Mouse (Mus musculus) MEL (cell line): ENCODE measurements around the gene Aldh6a1. TPM values are rescaled to one million over a fixed set of nuclear protein-coding genes. Genes with fewer than 3 reads are reported as not detected.

ENCODE experiments used
- DNase-seq: peaks from one replicate; pipeline ENCODE4 v3.0.0; 2011; ENCODE audit warnings: low read depth, low spot score
- H3K27ac ChIP-seq: 2 replicates; pipeline ENCODE4 v1.5.1; 2012; ENCODE audit warnings: low read depth, mild to moderate bottlenecking, control low read depth, low read length, moderate library complexity; ENCODE audit not compliant: control insufficient read depth
- H3K27me3 ChIP-seq, 2 experiments: fragments of 150-350 bp in 1 of 2; sonication (generic) in 1 of 2; 2 replicates each; pipeline ENCODE4 v1.6.1; 2012; ENCODE audit warnings: low read length in 2 of 2, mild to moderate bottlenecking in 2 of 2, improper control_type of control experiment in 1 of 2, moderate library complexity in 1 of 2; ENCODE audit not compliant: insufficient read depth in 2 of 2, control insufficient read depth in 1 of 2
- H3K36me3 ChIP-seq, 2 experiments: 2 replicates each; pipeline ENCODE4 v1.6.1; 2012 to 2014; ENCODE audit warnings: low read length in 2 of 2, improper control_type of control experiment in 1 of 2, inconsistent platforms in 1 of 2, mild to moderate bottlenecking in 1 of 2; ENCODE audit not compliant: insufficient read depth in 2 of 2, control insufficient read depth in 1 of 2
- H3K4me1 ChIP-seq, 2 experiments: fragments of 150-350 bp in 1 of 2; sonication (generic) in 1 of 2; 2 replicates each; pipeline ENCODE4 v1.6.1; 2012; ENCODE audit warnings: low read length in 2 of 2, improper control_type of control experiment in 1 of 2, mild to moderate bottlenecking in 1 of 2; ENCODE audit not compliant: insufficient read depth in 2 of 2, control insufficient read depth in 1 of 2
- H3K4me3 ChIP-seq, 2 experiments: fragments of 150-350 bp in 1 of 2; sonication (generic) in 1 of 2; 2 replicates each; pipeline ENCODE4 v1.5.1; 2012; ENCODE audit warnings: low read depth in 2 of 2, low read length in 2 of 2, mild to moderate bottlenecking in 2 of 2, moderate library complexity in 2 of 2, control low read depth in 1 of 2, improper control_type of control experiment in 1 of 2; ENCODE audit not compliant: control insufficient read depth in 1 of 2, insufficient read depth in 1 of 2
- H3K79me2 ChIP-seq: 2 replicates; pipeline ENCODE4 v1.6.1; 2012; ENCODE audit warnings: mild to moderate bottlenecking, low read length, moderate library complexity; ENCODE audit not compliant: control insufficient read depth, poor library complexity, insufficient read depth
- H3K9ac ChIP-seq: 2 replicates; pipeline ENCODE4 v1.6.1; 2012; ENCODE audit warnings: low read depth, mild to moderate bottlenecking, control low read depth, low read length, moderate library complexity; ENCODE audit not compliant: control insufficient read depth, poor library complexity, severe bottlenecking
- H3K9me3 ChIP-seq: fragments of 150-350 bp; sonication (generic); replicated peaks from 2 replicates; pipeline ENCODE4 v1.6.1; 2012; ENCODE audit warnings: mild to moderate bottlenecking, low read length, improper control_type of control experiment, moderate library complexity; ENCODE audit not compliant: insufficient read depth
- CHD1 ChIP-seq: IDR thresholded peaks from 2 replicates; pipeline ENCODE4 v1.6.1; 2012; ENCODE audit warnings: low read depth, mild to moderate bottlenecking, inconsistent platforms, low read length, improper control_type of control experiment
- CHD2 ChIP-seq: IDR thresholded peaks from 2 replicates; pipeline ENCODE4 v1.6.1; 2011; ENCODE audit warnings: low read length, improper control_type of control experiment
- E2F4 ChIP-seq: IDR thresholded peaks from 2 replicates; pipeline ENCODE4 v1.6.1; 2011; ENCODE audit warnings: low read depth, low read length, improper control_type of control experiment, borderline replicate concordance
- ELF1 ChIP-seq: IDR thresholded peaks from 2 replicates; pipeline ENCODE4 v1.6.1; 2014; ENCODE audit warnings: low read depth, mild to moderate bottlenecking, inconsistent platforms, low read length, improper control_type of control experiment, moderate library complexity
- EP300 ChIP-seq, 2 experiments: IDR thresholded peaks; 2 replicates each; pipeline ENCODE4 v1.6.1; 2011; ENCODE audit warnings: improper control_type of control experiment in 2 of 2, low read length in 2 of 2, low read depth in 1 of 2, mild to moderate bottlenecking in 1 of 2
- GATA1 ChIP-seq: IDR thresholded peaks from 2 replicates; pipeline ENCODE4 v1.6.1; 2011; ENCODE audit warnings: low read depth, low read length, improper control_type of control experiment
- KAT2A ChIP-seq: conservative IDR thresholded peaks from 2 replicates; pipeline ENCODE4 v1.6.1; 2012; ENCODE audit warnings: low read depth, low read length, improper control_type of control experiment, inconsistent platforms
- MEF2A ChIP-seq: IDR thresholded peaks from 2 replicates; pipeline ENCODE4 v1.6.1; 2014; ENCODE audit warnings: low read depth, mild to moderate bottlenecking, inconsistent platforms, low read length, improper control_type of control experiment; ENCODE audit not compliant: poor library complexity, insufficient replicate concordance, severe bottlenecking; ENCODE audit errors: extremely low read depth
- MYB ChIP-seq: IDR thresholded peaks from 2 replicates; pipeline ENCODE4 v1.6.1; 2011; ENCODE audit warnings: mild to moderate bottlenecking, low read depth, low read length, improper control_type of control experiment
- MYC ChIP-seq: IDR thresholded peaks from 2 replicates; pipeline ENCODE4 v1.6.1; 2011; ENCODE audit warnings: low read depth, mild to moderate bottlenecking, low read length, improper control_type of control experiment, moderate library complexity
- NRF1 ChIP-seq: IDR thresholded peaks from 2 replicates; pipeline ENCODE4 v1.6.1; 2014; ENCODE audit warnings: low read depth, mild to moderate bottlenecking, inconsistent platforms, low read length, improper control_type of control experiment, moderate library complexity; ENCODE audit not compliant: poor library complexity, insufficient read depth, severe bottlenecking
- POLR2A ChIP-seq, 2 experiments: IDR thresholded peaks; 2 replicates each; pipeline ENCODE4 v1.6.1; 2011 to 2012; ENCODE audit warnings: low read length in 2 of 2, mild to moderate bottlenecking in 2 of 2, control low read depth in 1 of 2, improper control_type of control experiment in 1 of 2, low read depth in 1 of 2, moderate library complexity in 1 of 2; ENCODE audit not compliant: control insufficient read depth in 1 of 2, insufficient read depth in 1 of 2, poor library complexity in 1 of 2
- POLR2AphosphoS5 ChIP-seq: IDR thresholded peaks from 2 replicates; pipeline ENCODE4 v1.6.1; 2012; ENCODE audit warnings: low read depth, borderline replicate concordance, mild to moderate bottlenecking, inconsistent platforms, low read length, moderate library complexity, mixed read lengths
- RCOR1 ChIP-seq: IDR thresholded peaks from 2 replicates; pipeline ENCODE4 v1.6.1; 2012; ENCODE audit warnings: low read depth, mild to moderate bottlenecking, inconsistent platforms, low read length, improper control_type of control experiment
- SIN3A ChIP-seq: IDR thresholded peaks from 2 replicates; pipeline ENCODE4 v1.6.1; 2012; ENCODE audit warnings: low read length, improper control_type of control experiment, inconsistent platforms
- SMC3 ChIP-seq: IDR thresholded peaks from 2 replicates; pipeline ENCODE4 v1.6.1; 2011; ENCODE audit warnings: low read depth, low read length, improper control_type of control experiment
- TAL1 ChIP-seq: IDR thresholded peaks from 2 replicates; pipeline ENCODE4 v1.6.1; 2012; ENCODE audit warnings: mild to moderate bottlenecking, inconsistent platforms, low read length, moderate library complexity, mixed read lengths
- TBP ChIP-seq: IDR thresholded peaks from 2 replicates; pipeline ENCODE4 v1.8.0; 2011; ENCODE audit warnings: low read depth, low read length, improper control_type of control experiment
- UBTF ChIP-seq: IDR thresholded peaks from 2 replicates; pipeline ENCODE4 v1.6.1; 2012; ENCODE audit warnings: low read depth, mild to moderate bottlenecking, inconsistent platforms, low read length, improper control_type of control experiment, moderate library complexity, borderline replicate concordance; ENCODE audit not compliant: insufficient read depth
- USF1 ChIP-seq: IDR thresholded peaks from 2 replicates; pipeline ENCODE4 v1.6.1; 2014; ENCODE audit warnings: low read depth, mild to moderate bottlenecking, inconsistent platforms, low read length, improper control_type of control experiment, moderate library complexity
- USF2 ChIP-seq, 2 experiments: IDR thresholded peaks; 2 replicates each; pipeline ENCODE4 v1.6.1; 2011 to 2012; ENCODE audit warnings: improper control_type of control experiment in 2 of 2, low read length in 2 of 2, borderline replicate concordance in 1 of 2, inconsistent platforms in 1 of 2, low read depth in 1 of 2, mild to moderate bottlenecking in 1 of 2; ENCODE audit not compliant: insufficient read depth in 1 of 2
- polyA plus RNA-seq, 2 experiments: library from polyadenylated mRNA; stranded (reverse) in 1 of 2; unstranded in 1 of 2; fragments of >175 nt in 1 of 2; fragments of >200 nt in 1 of 2; gene quantifications; 2 replicates each; pipeline versions ENCODE4 v1.2.1 to v1.2.4; 2012; ENCODE audit warnings: low replicate concordance in 2 of 2, low read depth in 1 of 2; ENCODE audit not compliant: insufficient read length in 2 of 2, insufficient read depth in 1 of 2, missing spikeins in 1 of 2
- total RNA-seq: library from RNA; depleted of rRNA; stranded (reverse); fragments of 300-350 nt; gene quantifications from 2 replicates; pipeline ENCODE4 v1.2.3, GENCODE M21; 2012

Gene Aldh6a1
- total and polyA plus RNA-seq, 3 experiments = 1.4 to 2.9 TPM; not detected in 1

DNA sequence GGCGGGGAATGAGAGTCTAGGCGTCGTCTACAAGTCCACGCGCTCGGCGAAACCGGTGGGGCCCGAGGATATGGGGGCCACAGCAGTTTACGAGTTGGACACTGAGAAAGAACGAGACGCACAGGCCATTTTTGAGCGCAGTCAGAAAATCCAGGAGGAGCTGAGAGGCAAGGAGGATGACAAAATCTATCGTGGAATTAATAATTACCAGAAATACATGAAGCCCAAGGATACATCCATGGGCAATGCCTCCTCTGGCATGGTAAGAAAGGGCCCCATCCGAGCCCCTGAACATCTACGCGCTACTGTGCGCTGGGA, 33.2 kb downstream of the Aldh6a1 start:
- Histone ChIP-seq H3K9me3 (no peaks in the 10 kb centered on the region), H3K79me2 (no peaks in the 10 kb centered on the region), H3K36me3 (no peaks in the 10 kb centered on the region; a peak in 1 of 4 replicates), H3K27ac (no peak overlapping the region), H3K9ac (no peak overlapping the region)
- TF ChIP-seq MEF2A = no peak
- TF ChIP-seq NRF1 = no peak
- TF ChIP-seq MYB = no peak
- no peak for TF ChIP-seq KAT2A
- TF ChIP-seq CHD2 = no peak
- no peak for TF ChIP-seq TBP
- TF ChIP-seq ELF1 = no peak
- TF ChIP-seq SMC3 = no peak
- no peak for TF ChIP-seq EP300 (IDR thresholded peaks at IDR 0.05; ENCODE audit: low read depth in 1 of 2, low read length in 2 of 2)
- TF ChIP-seq POLR2AphosphoS5 = no peak
- no peak for TF ChIP-seq E2F4
- no peak for TF ChIP-seq GATA1
- TF ChIP-seq USF2 (IDR thresholded peaks at IDR 0.05; ENCODE audit: borderline replicate concordance in 1 of 2, insufficient read depth in 1 of 2, low read depth in 1 of 2, low read length in 2 of 2) = no peak
- TF ChIP-seq USF1 = no peak
- TF ChIP-seq MYC = no peak
- no peak for TF ChIP-seq UBTF
- TF ChIP-seq TAL1 = no peak
- TF ChIP-seq CHD1 = no peak
- no peak for TF ChIP-seq SIN3A
- no peak for TF ChIP-seq RCOR1
- TF ChIP-seq, all 39 proteins: peak for 0
- Histone ChIP-seq H3K4me3 (no peak overlapping the region), H3K4me1 (no peaks in the 10 kb centered on the region), H3K27me3 (no peaks in the 10 kb centered on the region)
- DNase-seq = no peak

DNA sequence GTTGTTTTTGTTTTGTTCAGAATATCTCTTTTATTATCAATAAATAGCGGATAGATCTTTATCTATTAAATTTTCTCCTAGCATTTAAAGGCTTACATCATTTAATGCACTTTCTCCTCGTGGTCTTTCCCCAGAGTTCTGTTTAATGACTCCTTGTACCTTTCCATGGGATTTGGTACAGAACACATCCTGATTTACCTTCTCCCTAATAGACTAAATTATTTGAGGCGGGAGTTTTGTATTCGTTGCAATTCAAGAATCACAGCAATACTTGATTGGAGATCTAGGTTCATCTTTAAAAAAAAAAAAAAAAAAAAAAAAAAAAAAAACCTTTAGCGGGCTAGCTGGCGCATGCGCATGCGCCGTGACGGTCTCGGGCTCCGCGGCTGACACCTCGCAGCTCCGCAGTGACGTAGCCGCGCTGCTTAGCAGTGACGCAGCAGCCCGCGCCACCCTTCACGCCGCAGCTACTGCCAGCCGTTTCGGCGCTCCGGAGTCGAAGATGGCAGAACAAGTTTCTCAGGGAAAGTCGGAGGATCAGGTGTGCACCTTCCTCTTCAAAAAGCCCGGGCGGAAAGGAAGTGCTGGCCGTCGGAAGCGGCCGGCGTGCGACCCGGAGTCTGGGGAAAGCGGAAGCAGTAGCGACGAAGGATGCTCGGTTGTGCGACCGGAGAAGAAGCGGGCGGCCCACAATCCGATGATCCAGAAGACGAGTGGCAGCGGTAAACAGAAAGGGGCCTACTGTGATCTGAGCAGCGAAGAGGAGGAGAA, 33.8 kb downstream of the Aldh6a1 start, which contains the start of gene Rnf113a2:
Gene Rnf113a2 (plus strand): TSS at position 363 of the 771 bp plus-strand sequence.
- Histone ChIP-seq H3K27me3 (no peaks in the 10 kb centered on the region), H3K36me3 (no peaks in the 10 kb centered on the region; a peak in 1 of 4 replicates), H3K27ac (no peak within 1 kb of the TSS), H3K4me1 (no peaks in the 10 kb centered on the region), H3K9me3 (no peaks in the 10 kb centered on the region), H3K9ac (no peak within 1 kb of the TSS), H3K4me3 (no peak within 1 kb of the TSS), H3K79me2 (no peaks in the 10 kb centered on the region)
- no peak for DNase-seq
- TF ChIP-seq POLR2A (IDR thresholded peaks at IDR 0.05; ENCODE audit: control insufficient read depth in 1 of 2, insufficient read depth in 1 of 2, low read depth in 1 of 2, low read length in 2 of 2, poor library complexity in 1 of 2) = peak in 1 of 2 experiments; percentile 23; a peak in 1 of 4 replicates
- TF ChIP-seq USF1 = no peak
- TF ChIP-seq, all 39 proteins: peak for 1
